Mouse (Mus musculus): ENCODE measurements around the gene Bcl9l. TPM values are rescaled to one million over a fixed set of nuclear protein-coding genes. Genes with fewer than 3 reads are reported as not detected.
"Not testable (repeated sequence)": the region's sequence is repeated elsewhere in the genome, so short reads cannot be mapped to it uniquely, and the experiment has no call there.

The Bcl9l gene
- polyA plus RNA-seq (2014; fragmentation: Nextera tagmentation; extraction: Ambion mirVana): 5.6 and 6.4 TPM in 2 replicates

DNA sequence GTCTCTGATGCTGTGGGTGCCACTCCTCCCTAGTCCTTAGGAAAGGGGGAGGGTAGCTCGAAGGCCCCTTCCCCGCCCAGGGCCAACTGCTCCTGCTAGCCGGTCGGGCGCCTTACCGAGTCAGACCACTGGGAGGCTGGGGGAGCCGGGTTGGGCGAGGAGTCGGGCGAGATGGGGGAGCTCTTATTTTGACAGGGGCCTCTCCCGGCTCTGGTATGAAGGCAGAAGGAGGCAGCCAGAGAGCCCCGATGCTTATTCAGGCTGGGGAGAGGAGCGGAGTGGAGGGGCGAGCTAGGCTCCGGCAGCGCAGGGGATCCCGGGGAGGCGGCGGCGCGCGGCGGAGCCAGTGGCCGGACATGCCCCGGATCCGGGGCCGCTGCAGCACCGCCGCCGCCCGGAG is at the start of gene Bcl9l:
Bcl9l (plus strand) TSS at position 274 of the 400 bp plus-strand sequence.
- H3K4me3 ChIP-seq (ENCODE audit: low read depth, low read length): peak within 1 kb of the TSS; percentile 66
- peak within 1 kb of the TSS; percentile 80 for H3K9ac ChIP-seq (ENCODE audit: low read length)
- WGBS: under 1% methylated on average over 28 of the region's 31 CpGs
- peak; percentile 61 for ATAC-seq (ENCODE audit: low FRiP score)
- H3K36me3 ChIP-seq (ENCODE audit: control insufficient read depth, insufficient read depth, low read length): no peaks in the 10 kb centered on the region
- H3K9me3 ChIP-seq (ENCODE audit: control insufficient read depth, low read length): no peaks in the 10 kb centered on the region
- H3K4me1 ChIP-seq (ENCODE audit: control insufficient read depth, insufficient read depth, low read length): peaks cover 50% of the 10 kb centered on the region
- peak; percentile 98 for DNase-seq (ENCODE audit: low spot score, missing footprints)
- H3K27me3 ChIP-seq (ENCODE audit: control insufficient read depth, insufficient read depth, low read length): no peaks in the 10 kb centered on the region
- peak within 1 kb of the TSS; percentile 80 for H3K4me2 ChIP-seq
- peak within 1 kb of the TSS; percentile 81 for H3K27ac ChIP-seq (ENCODE audit: low read depth, low read length)

- Histone ChIP-seq H3K4me1 (ENCODE audit: control insufficient read depth, insufficient read depth, low read length) (no peaks in the 10 kb centered on the region), H3K9ac (ENCODE audit: low read length) (no peak overlapping the region), H3K27ac (ENCODE audit: low read depth, low read length) (no peak overlapping the region), H3K36me3 (ENCODE audit: control insufficient read depth, insufficient read depth, low read length) (no peaks in the 10 kb centered on the region), H3K9me3 (ENCODE audit: control insufficient read depth, low read length) (no peaks in the 10 kb centered on the region), H3K4me3 (ENCODE audit: low read depth, low read length) (no peak overlapping the region), H3K4me2 (no peak overlapping the region), H3K27me3 (ENCODE audit: control insufficient read depth, insufficient read depth, low read length) (no peaks in the 10 kb centered on the region)
- DNase-seq (ENCODE audit: low spot score, missing footprints) (no peak), ATAC-seq (ENCODE audit: low FRiP score) (no peak)
- 84% methylated on average over 6 of the region's 6 CpGs for WGBS
Observed at GRCm38 (mm10) chr9:44435747-44436146, 46.9 kb upstream of the Bcl9l start.

DNA sequence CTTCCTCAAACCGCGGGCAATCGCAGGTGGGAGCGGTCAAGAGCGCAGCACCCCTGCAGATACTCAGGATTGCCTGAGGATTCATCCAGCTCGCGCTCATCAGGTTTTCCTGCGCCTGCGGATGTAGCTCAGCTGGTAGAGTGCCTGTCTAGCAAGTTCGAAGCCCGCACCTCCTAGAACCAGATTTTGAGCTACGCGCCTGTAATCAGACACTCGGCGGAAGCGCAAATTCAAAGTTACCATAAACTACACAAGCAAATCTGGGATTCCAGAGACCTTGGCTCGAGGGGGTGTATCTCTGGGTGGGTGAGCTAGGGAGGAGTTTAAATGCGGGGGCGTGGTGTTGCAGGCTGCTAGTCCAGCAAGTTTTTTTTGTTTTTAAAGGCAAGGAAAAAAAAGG is 41.7 kb upstream of the Bcl9l start, which contains the start of gene Foxr1:
Foxr1 (minus strand) TSS at position 176 of the 400 bp plus-strand sequence.
- Histone ChIP-seq H3K4me3 (ENCODE audit: low read depth, low read length) (no peak within 1 kb of the TSS), H3K27me3 (ENCODE audit: control insufficient read depth, insufficient read depth, low read length) (no peaks in the 10 kb centered on the region), H3K4me1 (ENCODE audit: control insufficient read depth, insufficient read depth, low read length) (no peaks in the 10 kb centered on the region), H3K27ac (ENCODE audit: low read depth, low read length) (no peak within 1 kb of the TSS), H3K9ac (ENCODE audit: low read length) (no peak within 1 kb of the TSS), H3K36me3 (ENCODE audit: control insufficient read depth, insufficient read depth, low read length) (no peaks in the 10 kb centered on the region), H3K4me2 (no peak within 1 kb of the TSS), H3K9me3 (ENCODE audit: control insufficient read depth, low read length) (no peaks in the 10 kb centered on the region)
- DNase-seq (ENCODE audit: low spot score, missing footprints) (no peak), ATAC-seq (ENCODE audit: low FRiP score) (no peak)
- 72% methylated on average over 19 of the region's 19 CpGs for WGBS

DNA sequence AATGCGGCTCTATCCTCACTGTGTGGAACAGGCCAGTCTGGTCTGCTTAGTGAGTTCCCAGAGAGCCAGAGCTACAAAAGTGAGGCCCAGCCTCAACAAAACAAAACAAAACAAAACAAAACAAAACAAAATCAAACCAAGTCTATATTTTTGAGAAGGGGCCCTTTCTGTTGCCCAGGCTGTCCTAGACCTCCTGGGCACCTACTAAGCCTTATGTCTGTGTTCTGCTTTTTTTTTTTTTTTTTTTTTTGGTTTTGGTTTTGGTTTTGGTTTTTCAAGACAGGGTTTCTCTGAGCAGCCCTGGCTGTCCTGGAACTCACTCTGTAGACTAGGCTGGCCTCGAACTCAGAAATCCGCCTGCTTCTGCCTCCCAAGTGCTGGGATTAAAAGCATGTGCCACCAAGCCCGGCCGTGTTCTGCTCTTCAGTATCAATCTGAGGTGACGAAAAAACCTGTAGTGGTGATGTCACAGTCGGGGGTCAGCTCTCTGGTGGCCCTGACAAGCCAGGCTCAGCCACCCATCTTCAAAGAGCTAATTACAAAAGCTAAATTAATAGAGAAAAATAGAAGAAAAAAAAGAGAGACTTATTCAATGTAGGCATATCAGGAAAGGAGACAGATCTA is 38.1 kb upstream of the Bcl9l start:
- not testable (repeated sequence) for H3K9me3 ChIP-seq (ENCODE audit: control insufficient read depth, low read length); H3K27me3 ChIP-seq (ENCODE audit: control insufficient read depth, insufficient read depth, low read length); H3K4me1 ChIP-seq (ENCODE audit: control insufficient read depth, insufficient read depth, low read length); H3K36me3 ChIP-seq (ENCODE audit: control insufficient read depth, insufficient read depth, low read length); DNase-seq (ENCODE audit: low spot score, missing footprints); H3K9ac ChIP-seq (ENCODE audit: low read length); H3K4me3 ChIP-seq (ENCODE audit: low read depth, low read length); ATAC-seq (ENCODE audit: low FRiP score); H3K4me2 ChIP-seq; H3K27ac ChIP-seq (ENCODE audit: low read depth, low read length)
- WGBS: 86% methylated on average over 7 of the region's 7 CpGs

DNA sequence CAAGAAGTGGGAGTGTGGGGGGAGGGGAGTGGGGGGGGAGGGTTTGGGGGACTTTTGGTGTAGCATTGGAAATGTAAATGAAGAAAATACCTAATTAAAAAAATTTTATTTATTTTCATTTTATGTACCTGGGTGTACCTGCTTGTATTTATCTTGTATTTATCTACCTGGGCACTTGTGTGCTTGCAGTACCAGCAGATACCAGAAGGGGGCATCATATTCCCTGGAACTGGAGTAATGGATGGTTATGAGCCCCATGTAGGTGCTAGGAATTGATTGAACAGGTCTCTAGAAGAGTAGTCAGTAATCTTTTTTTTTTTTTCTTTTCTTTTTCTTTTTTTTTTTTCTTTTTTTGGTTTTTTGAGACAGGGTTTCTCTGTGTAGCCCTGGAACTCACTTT is 32.2 kb upstream of the Bcl9l start:
- no peaks in the 10 kb centered on the region for H3K36me3 ChIP-seq (ENCODE audit: control insufficient read depth, insufficient read depth, low read length)
- H3K4me2 ChIP-seq: no peak overlapping the region
- peaks cover 5% of the 10 kb centered on the region for H3K4me1 ChIP-seq (ENCODE audit: control insufficient read depth, insufficient read depth, low read length)
- no peaks in the 10 kb centered on the region for H3K9me3 ChIP-seq (ENCODE audit: control insufficient read depth, low read length)
- no peak for ATAC-seq (ENCODE audit: low FRiP score)
- H3K9ac ChIP-seq (ENCODE audit: low read length): no peak overlapping the region
- no peaks in the 10 kb centered on the region for H3K27me3 ChIP-seq (ENCODE audit: control insufficient read depth, insufficient read depth, low read length)
- DNase-seq (ENCODE audit: low spot score, missing footprints): no peak
- H3K27ac ChIP-seq (ENCODE audit: low read depth, low read length): no peak overlapping the region
- H3K4me3 ChIP-seq (ENCODE audit: low read depth, low read length): no peak overlapping the region

GRCm38 (mm10) chr9:44454132-44454890 is 28.3 kb upstream of the Bcl9l start:
- Histone ChIP-seq H3K4me2 (no peak overlapping the region), H3K4me3 (ENCODE audit: low read depth, low read length) (no peak overlapping the region), H3K27ac (ENCODE audit: low read depth, low read length) (no peak overlapping the region), H3K9me3 (ENCODE audit: control insufficient read depth, low read length) (no peaks in the 10 kb centered on the region), H3K4me1 (ENCODE audit: control insufficient read depth, insufficient read depth, low read length) (peaks cover 22% of the 10 kb centered on the region), H3K27me3 (ENCODE audit: control insufficient read depth, insufficient read depth, low read length) (no peaks in the 10 kb centered on the region), H3K36me3 (ENCODE audit: control insufficient read depth, insufficient read depth, low read length) (no peaks in the 10 kb centered on the region), H3K9ac (ENCODE audit: low read length) (peak overlapping the region; percentile 14; the same call in 1 of the 2 replicates)
- 10% methylated on average over 14 of the region's 14 CpGs for WGBS
- peak; percentile 65 for ATAC-seq (ENCODE audit: low FRiP score)
- peak; percentile 99 for DNase-seq (ENCODE audit: low spot score, missing footprints)

DNA sequence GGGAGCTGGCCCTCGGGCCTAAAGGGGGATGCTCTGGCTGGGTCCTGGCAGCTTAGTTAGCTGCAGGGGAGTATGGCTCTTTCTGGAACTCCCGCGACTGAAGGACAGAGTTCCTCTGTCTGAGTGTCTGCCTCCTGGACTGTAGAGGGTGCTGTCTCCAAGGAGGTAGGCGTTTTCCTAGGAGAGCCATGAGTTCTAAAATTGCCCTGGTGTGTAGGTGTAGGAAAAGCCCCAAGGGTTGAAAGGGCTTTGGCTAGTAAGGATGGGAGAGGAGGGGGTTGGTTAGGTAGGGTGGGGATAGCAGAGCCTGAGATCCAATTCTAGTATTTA is 27.8 kb upstream of the Bcl9l start, which contains the start of gene Upk2:
Upk2 (minus strand) TSS at position 86 of the 330 bp plus-strand sequence.
- DNase-seq (ENCODE audit: low spot score, missing footprints): no peak
- Histone ChIP-seq H3K4me2 (no peak within 1 kb of the TSS), H3K4me1 (ENCODE audit: control insufficient read depth, insufficient read depth, low read length) (peaks cover 22% of the 10 kb centered on the region), H3K36me3 (ENCODE audit: control insufficient read depth, insufficient read depth, low read length) (no peaks in the 10 kb centered on the region), H3K9ac (ENCODE audit: low read length) (peak within 1 kb of the TSS; percentile 14; the same call in 1 of the 2 replicates), H3K27me3 (ENCODE audit: control insufficient read depth, insufficient read depth, low read length) (no peaks in the 10 kb centered on the region), H3K27ac (ENCODE audit: low read depth, low read length) (no peak within 1 kb of the TSS), H3K4me3 (ENCODE audit: low read depth, low read length) (no peak within 1 kb of the TSS), H3K9me3 (ENCODE audit: control insufficient read depth, low read length) (no peaks in the 10 kb centered on the region)
- 12% methylated on average over 4 of the region's 4 CpGs for WGBS
- ATAC-seq (ENCODE audit: low FRiP score): no peak

- DNase-seq (ENCODE audit: low spot score, missing footprints) (peak; percentile 99), ATAC-seq (ENCODE audit: low FRiP score) (peak; percentile 97)
- peak overlapping the region; percentile 87 for H3K27ac ChIP-seq (ENCODE audit: low read depth, low read length)
- 2% methylated on average over 11 of the region's 11 CpGs for WGBS
- peaks cover 22% of the 10 kb centered on the region for H3K4me1 ChIP-seq (ENCODE audit: control insufficient read depth, insufficient read depth, low read length)
- H3K9me3 ChIP-seq (ENCODE audit: control insufficient read depth, low read length): no peaks in the 10 kb centered on the region
- H3K36me3 ChIP-seq (ENCODE audit: control insufficient read depth, insufficient read depth, low read length): no peaks in the 10 kb centered on the region
- H3K4me3 ChIP-seq (ENCODE audit: low read depth, low read length): peak overlapping the region; percentile 9; the same call in 1 of the 2 replicates
- H3K9ac ChIP-seq (ENCODE audit: low read length): peak overlapping the region; percentile 47
- H3K27me3 ChIP-seq (ENCODE audit: control insufficient read depth, insufficient read depth, low read length): no peaks in the 10 kb centered on the region
- H3K4me2 ChIP-seq: peak overlapping the region; percentile 30
Observed at GRCm38 (mm10) chr9:44457035-44457742, 25.4 kb upstream of the Bcl9l start.

GRCm38 (mm10) chr9:44461950-44462349 is 20.7 kb upstream of the Bcl9l start:
- Histone ChIP-seq H3K4me3 (ENCODE audit: low read depth, low read length) (no peak overlapping the region), H3K27me3 (ENCODE audit: control insufficient read depth, insufficient read depth, low read length) (no peaks in the 10 kb centered on the region), H3K27ac (ENCODE audit: low read depth, low read length) (no peak overlapping the region), H3K4me2 (no peak overlapping the region), H3K36me3 (ENCODE audit: control insufficient read depth, insufficient read depth, low read length) (no peaks in the 10 kb centered on the region), H3K9me3 (ENCODE audit: control insufficient read depth, low read length) (no peaks in the 10 kb centered on the region), H3K4me1 (ENCODE audit: control insufficient read depth, insufficient read depth, low read length) (peaks cover 11% of the 10 kb centered on the region), H3K9ac (ENCODE audit: low read length) (no peak overlapping the region)
- WGBS: 86% methylated on average over 5 of the region's 5 CpGs
- ATAC-seq (ENCODE audit: low FRiP score) (no peak), DNase-seq (ENCODE audit: low spot score, missing footprints) (no peak)
